Mouse (Mus musculus) common myeloid progenitor, adult 5-6 weeks (primary cell): Measurements from ENCODE around the gene Hoxb7. TPM values are rescaled to one million over a fixed set of nuclear protein-coding genes. Genes with fewer than 3 reads are reported as not detected.

Experiments used
- ATAC-seq: replicated peaks from 2 replicates; pipeline ENCODE4 v1.8.0; 2016; ENCODE audit warnings: low read depth, mild to moderate bottlenecking, moderate TSS enrichment, inconsistent platforms; ENCODE audit not compliant: poor library complexity, severe bottlenecking
- total RNA-seq: library from RNA; stranded (forward); fragments of 200-1000, 187-1606 nt; gene quantifications from 2 replicates; pipeline ENCODE4 v1.2.3, GENCODE M21; 2017

Hoxb7 gene
- total RNA-seq, 1 experiment from 2014 or later, result not detected

- no peak for ATAC-seq
Measured at GRCm38 (mm10) chr11:96297968-96298635, 11.7 kb downstream of the Hoxb7 start.

- no peak for ATAC-seq
Measured at GRCm38 (mm10) chr11:96298895-96299667, 12.7 kb downstream of the Hoxb7 start.

- ATAC-seq, result no peak
Measured at GRCm38 (mm10) chr11:96299781-96300180, 13.4 kb downstream of the Hoxb7 start.

- ATAC-seq, result 0 out of 2 replicates have a peak, but pooled peaks have one; percentile 12
Measured at GRCm38 (mm10) chr11:96300354-96301063, 14.1 kb downstream of the Hoxb7 start.

GRCm38 (mm10) chr11:96301064-96301431, 14.6 kb downstream of the Hoxb7 start:
- no peak for ATAC-seq

- no peak for ATAC-seq
Measured at GRCm38 (mm10) chr11:96301837-96302236, 15.4 kb downstream of the Hoxb7 start.

- no peak for ATAC-seq
Measured at GRCm38 (mm10) chr11:96302381-96303150, 16.1 kb downstream of the Hoxb7 start.

GRCm38 (mm10) chr11:96303151-96304099, 17.0 kb downstream of the Hoxb7 start, which contains the start of gene Hoxb5:
TSS of gene Hoxb5 (plus strand) at chr11:96303336.
- ATAC-seq, result peak; percentile 78

- no peak for ATAC-seq
Measured at GRCm38 (mm10) chr11:96304381-96305195, 18.2 kb downstream of the Hoxb7 start.

GRCm38 (mm10) chr11:96305505-96306182, 19.2 kb downstream of the Hoxb7 start:
- ATAC-seq, result no peak

GRCm38 (mm10) chr11:96306183-96306907, 19.9 kb downstream of the Hoxb7 start:
- ATAC-seq, result no peak

GRCm38 (mm10) chr11:96306908-96307269, 20.5 kb downstream of the Hoxb7 start:
- no peak for ATAC-seq

- no peak for ATAC-seq
Measured at GRCm38 (mm10) chr11:96308763-96309162, 22.3 kb downstream of the Hoxb7 start.

GRCm38 (mm10) chr11:96309288-96309687, 22.9 kb downstream of the Hoxb7 start:
- no peak for ATAC-seq

GRCm38 (mm10) chr11:96310183-96310938, 23.9 kb downstream of the Hoxb7 start:
- ATAC-seq, result no peak

- ATAC-seq, result 0 out of 2 replicates have a peak, but pooled peaks have one; percentile 7
Measured at GRCm38 (mm10) chr11:96311097-96311496, 24.7 kb downstream of the Hoxb7 start.
